Mouse (Mus musculus) frontal cortex, adult 2 months (tissue): ENCODE results near the gene Mau2. TPM values are rescaled to one million over a fixed set of nuclear protein-coding genes. Genes with fewer than 3 reads are reported as not detected.
"Not testable (repeated sequence)": the region's sequence is repeated elsewhere in the genome, so short reads cannot be mapped to it uniquely, and the experiment has no call there.

Experiments used
- DNase-seq, 2 experiments: peaks; one replicate each; pipeline ENCODE4 v3.0.0; 2022; ENCODE audit warnings: low spot score in 1 of 2; ENCODE audit errors: extremely low spot score in 1 of 2
- polyA plus RNA-seq: library from polyadenylated mRNA; depleted of rRNA; stranded (reverse); fragments of >200 nt; gene quantifications from 2 replicates; pipeline ENCODE4 v1.2.3, GENCODE M21; 2012

The Mau2 gene
- polyA plus RNA-seq, 1 experiment = 102 TPM

GRCm38 (mm10) chr8:70030255-70030654 lies 12.3 kb downstream of the Mau2 start:
- no peak for DNase-seq

DNA sequence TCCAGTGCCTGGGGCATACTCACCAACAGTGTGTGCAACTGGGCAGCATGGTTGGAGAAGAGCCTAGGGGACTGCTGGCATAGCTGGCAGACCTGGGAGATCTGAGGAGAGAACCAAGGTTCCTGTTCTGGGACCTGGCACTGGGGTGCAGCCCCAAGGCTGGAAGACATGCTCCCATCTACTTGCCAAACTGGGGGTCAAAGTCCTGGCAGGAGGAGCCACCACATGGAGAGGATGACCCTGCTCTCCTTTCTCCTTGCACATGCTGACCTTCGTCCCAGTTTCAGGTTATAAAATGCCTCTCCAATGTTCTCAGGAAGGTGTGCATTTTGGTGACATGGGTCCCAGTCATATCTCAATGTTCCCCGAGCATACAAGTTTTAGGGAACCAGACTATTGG lies 16.4 kb downstream of the Mau2 start:
- no peak for DNase-seq

DNA sequence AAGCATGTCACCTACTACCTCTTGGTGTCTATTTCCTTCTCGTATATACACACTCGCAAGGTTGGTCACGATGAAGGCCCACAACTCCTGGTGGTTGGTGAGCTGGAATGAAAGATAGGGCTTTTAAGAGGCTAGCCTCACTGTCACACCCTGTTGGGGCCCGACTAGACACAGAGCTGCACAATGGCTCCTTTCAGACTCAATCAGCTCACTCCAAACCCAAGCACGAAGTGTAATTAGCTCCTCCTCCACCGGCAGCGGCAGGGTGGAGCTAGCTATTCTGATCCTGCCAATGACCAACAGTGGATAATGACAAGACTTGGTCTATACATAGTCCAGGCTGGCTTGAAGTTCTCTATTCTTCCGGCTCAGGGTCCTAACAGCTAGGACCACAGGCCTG lies 18.9 kb downstream of the Mau2 start:
- peak in 1 of 2 experiments; percentile 17 for DNase-seq

DNA sequence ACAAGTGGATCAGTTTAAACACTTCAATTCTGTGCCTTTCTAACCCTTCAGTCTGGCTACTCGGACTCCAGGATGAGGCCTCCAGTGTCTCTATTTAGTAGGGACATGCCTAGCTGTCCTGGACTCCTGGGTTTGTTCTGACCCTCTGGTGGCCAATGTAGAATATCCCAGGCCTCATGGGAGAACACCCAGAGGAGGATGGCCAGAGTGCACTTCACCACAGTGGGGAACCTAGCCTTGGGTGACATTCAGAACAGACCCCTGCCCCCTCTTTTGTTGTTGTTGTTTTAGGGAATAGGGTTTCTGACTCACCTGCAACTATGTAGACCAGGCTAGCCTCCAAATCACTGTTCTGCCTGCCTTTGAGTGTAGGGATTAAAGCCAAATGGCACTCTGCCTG lies 27.5 kb downstream of the Mau2 start:
- DNase-seq = no peak

DNA sequence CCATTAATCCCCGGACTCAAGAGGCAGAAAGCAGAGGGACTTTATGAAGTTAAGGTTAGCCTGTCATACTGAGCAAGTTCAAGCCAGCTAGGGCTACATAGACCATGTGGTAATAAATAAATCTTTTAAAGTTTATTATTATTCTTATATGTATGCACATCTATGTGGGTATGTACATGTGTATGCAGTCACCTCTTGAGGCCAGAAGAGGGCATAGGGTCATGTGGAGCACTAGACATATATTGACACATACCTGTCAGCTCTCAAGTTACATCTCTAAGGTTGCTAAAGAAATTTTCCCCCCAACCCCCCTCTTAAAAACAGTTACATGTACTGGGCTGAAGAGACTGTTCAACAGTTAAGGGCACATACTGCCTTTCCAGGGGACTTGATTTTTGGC lies 29.8 kb downstream of the Mau2 start:
- no peak for DNase-seq

- DNase-seq = no peak
Measured at GRCm38 (mm10) chr8:70012350-70012749, 30.2 kb downstream of the Mau2 start.

- not testable (repeated sequence) for DNase-seq
Measured at GRCm38 (mm10) chr8:70010796-70011195, 31.7 kb downstream of the Mau2 start.

DNA sequence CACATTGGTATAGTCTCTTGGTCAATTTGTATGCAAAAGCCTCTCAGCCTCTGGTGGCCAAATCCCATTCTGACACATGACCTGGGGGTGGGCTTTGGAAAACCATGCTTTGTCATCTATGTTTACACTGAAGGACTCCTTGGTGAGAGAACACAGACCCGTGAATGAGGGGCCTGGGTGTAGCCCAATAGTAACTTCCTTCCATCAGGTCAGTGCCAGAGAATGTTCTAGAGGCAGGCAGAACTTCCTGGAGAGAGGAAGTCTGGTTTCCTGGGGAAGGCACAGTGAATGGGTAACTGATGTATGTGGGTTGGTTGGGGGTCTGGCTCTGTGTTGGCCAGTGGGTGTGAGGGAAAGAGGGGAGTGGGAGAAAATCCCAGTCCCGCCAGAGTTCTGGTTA lies 37.4 kb downstream of the Mau2 start:
- DNase-seq = no peak

DNA sequence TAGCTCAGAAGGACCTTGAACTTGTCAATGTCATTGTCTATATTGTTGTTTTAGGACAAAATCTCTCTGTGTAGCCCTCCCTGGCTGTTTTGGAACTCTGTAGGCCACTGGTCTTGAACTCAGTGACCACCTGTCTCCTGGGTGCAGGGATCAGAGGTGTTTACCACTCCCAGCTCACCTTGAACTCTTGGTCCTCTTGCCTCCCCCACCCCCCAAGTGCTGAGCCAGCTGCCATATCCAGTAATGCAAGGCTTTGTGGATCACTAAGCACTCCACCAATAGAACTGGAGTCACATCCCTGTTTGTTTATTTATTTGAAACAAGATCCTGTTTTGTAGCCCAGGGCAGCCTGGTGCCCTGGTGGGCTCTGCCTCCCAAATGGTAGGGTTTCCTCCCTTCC lies 38.2 kb downstream of the Mau2 start:
- DNase-seq = no peak

DNA sequence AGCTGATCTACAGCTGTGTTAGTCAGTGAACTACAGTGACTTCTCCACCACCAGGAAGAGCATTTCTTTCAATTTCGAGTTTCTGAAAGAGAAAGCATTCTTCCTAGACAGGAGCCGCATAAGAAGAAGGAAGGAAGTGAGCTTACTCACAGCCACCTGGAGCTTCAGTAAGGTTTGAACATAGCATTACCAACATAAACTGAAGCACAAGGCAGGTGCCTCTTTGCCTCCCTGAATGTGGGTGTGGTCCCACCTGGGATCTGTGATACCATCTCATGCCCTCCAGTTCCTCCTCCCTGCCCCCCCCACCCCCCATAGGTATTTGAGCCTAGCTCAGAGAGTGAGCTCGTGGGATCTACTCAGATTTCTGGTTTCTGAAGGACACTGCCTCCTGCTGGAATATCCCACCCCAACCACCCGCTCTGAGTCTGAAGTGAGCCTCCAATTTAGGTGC lies 39.3 kb downstream of the Mau2 start:
- no peak for DNase-seq

- DNase-seq = not testable (repeated sequence)
Measured at GRCm38 (mm10) chr8:70001892-70002191, 40.7 kb downstream of the Mau2 start.

GRCm38 (mm10) chr8:70001176-70001891 lies 41.2 kb downstream of the Mau2 start:
- DNase-seq = peak in 1 of 2 experiments; percentile 45

- no peak for DNase-seq
Measured at GRCm38 (mm10) chr8:70000226-70000625, 42.3 kb downstream of the Mau2 start.

- no peak for DNase-seq
Measured at GRCm38 (mm10) chr8:69999236-69999635, 43.3 kb downstream of the Mau2 start.

GRCm38 (mm10) chr8:69998706-69999105 lies 43.8 kb downstream of the Mau2 start:
- no peak for DNase-seq

GRCm38 (mm10) chr8:69996589-69997285 lies 45.8 kb downstream of the Mau2 start:
- DNase-seq = no peak

DNA sequence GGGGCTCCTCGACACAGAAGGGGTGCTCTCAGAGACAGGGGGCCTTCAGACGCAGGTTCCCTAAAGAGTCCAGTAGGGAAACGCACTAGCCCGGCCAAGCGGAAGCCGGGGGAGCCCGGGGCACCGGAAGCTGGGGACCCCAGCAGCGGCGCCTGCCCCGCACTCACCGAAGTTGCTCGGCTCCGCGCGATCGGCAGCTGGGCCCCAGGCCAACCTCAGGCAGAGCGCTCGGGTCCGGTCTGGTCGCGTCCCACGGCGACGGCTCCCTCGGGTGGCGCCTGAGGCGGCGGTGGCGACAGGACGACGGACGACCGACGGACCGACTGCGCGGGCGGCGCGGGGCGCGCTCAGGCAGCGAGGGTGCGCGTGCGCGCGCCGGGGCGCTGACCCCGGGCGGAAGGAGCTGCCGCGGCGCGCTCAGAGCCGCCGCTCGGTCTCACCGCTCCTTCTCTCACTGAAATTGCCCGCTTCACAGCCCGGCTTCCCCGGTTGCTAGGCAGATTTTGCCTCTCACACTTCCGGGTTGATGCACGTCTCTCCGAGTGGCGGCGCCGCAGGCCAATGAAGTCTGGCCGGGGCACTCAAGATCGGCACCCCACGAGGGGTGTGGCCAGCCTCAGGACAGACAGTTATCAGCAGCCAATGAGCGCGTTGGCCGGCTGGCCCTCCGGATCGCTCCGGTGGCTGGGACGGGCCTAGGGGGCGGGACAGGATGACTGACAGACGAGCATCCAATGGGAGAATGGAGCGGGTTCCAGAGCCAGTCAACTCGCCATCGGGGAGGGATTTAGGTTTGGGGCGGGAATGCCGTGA lies 46.6 kb downstream of the Mau2 start, which contains the start of gene Gatad2a:
Gene Gatad2a (minus strand): TSS at position 609 of the 813 bp plus-strand sequence.
- peak; percentile 99 to 100 for DNase-seq

- DNase-seq = no peak
Measured at GRCm38 (mm10) chr8:69995422-69995775, 47.1 kb downstream of the Mau2 start.

GRCm38 (mm10) chr8:69988936-69989335 lies 53.6 kb downstream of the Mau2 start:
- not testable (repeated sequence) for DNase-seq

- no peak for DNase-seq
Measured at GRCm38 (mm10) chr8:69987744-69988143, 54.8 kb downstream of the Mau2 start.

DNA sequence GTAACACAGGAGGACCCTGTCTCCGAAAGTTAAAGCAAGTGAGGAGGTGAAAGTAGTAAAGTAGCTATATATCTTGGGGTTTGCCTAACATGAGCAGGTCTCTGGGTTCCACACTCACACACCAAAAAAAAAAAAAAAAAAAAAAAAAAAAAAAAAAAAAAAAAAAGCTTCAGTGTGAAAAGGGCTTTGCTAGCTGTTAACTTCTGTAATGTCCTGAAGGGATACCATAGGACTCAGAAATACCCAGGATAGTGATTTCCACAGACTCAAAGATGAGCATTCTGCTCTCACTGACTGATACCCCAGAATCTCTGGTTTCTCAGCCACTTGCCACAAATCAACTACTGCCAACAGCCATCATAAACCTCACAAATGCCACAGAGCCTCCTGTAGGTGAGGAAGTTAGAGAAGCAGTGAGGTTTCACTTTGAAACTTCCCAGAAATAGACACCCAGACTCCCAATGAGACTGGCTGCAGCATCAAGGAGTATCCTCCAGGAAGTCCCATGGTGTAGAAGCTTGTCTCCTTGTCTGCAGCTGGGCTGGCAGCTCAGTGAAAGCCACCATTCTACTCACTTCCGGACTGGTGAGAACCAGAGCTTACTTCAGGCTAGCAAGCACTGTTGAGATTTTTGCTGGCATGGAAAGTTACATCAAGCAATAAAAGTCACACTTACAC lies 57.5 kb downstream of the Mau2 start:
- DNase-seq = no peak
